Mouse (Mus musculus) frontal cortex, postnatal 10 days (tissue): ENCODE data around the gene Spata7.

Experiments used
- DNase-seq, 2 experiments: peaks; one replicate each; pipeline ENCODE4 v3.0.0; 2022; ENCODE audit warnings: low spot score in 2 of 2, mixed read lengths in 1 of 2

Spata7 gene

GRCm38 (mm10) chr12:98670429-98670828 is 42.5 kb downstream of the Spata7 start:
- no peak for DNase-seq

DNA sequence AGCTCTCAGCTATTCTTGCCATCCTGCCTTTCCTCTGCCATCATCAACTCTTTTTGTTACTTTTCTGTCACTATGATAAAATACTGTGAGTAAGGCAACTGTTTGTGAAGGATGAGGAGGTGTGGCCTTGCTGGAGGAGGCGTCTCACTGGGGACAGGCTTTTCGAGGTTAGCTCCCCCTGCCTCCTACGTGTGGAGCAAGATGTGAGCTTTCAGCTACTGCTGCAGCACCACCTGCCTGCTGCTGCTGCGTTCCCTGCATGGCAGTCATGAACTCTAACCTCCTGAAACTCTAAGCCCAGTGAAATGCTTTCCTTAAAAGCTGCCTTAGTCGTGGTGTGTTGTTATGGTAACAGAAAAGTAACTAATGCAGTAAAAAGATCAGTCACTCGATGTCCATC is 45.9 kb downstream of the Spata7 start:
- no peak for DNase-seq

- peak; percentile 55 to 75 for DNase-seq
Observed at GRCm38 (mm10) chr12:98674627-98675143, 46.7 kb downstream of the Spata7 start.

- no peak for DNase-seq
Observed at GRCm38 (mm10) chr12:98676861-98677260, 48.9 kb downstream of the Spata7 start.

GRCm38 (mm10) chr12:98677336-98677735 is 49.4 kb downstream of the Spata7 start:
- no peak for DNase-seq

GRCm38 (mm10) chr12:98679906-98680305 is 51.9 kb downstream of the Spata7 start:
- DNase-seq = no peak

GRCm38 (mm10) chr12:98682196-98682595 is 54.2 kb downstream of the Spata7 start:
- no peak for DNase-seq

DNA sequence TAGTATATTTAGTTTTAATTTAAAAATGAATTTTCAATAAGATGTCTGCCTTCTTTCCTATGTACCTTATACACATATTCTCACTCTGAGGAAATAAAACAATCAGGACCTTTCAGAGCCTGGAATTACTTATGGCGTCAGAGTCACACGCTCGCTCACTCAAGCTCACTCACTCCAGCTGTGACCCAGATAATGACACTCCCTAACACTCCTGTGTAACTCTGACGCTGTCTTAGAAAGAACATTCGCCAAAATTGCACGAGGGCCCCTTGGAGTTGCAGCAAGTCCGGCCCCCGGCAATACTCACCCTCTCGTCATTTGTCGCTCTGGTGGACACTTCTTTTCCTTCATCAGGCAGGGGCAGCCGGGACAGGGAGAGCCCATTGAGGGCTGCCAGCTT is 55.2 kb downstream of the Spata7 start:
- DNase-seq = no peak

GRCm38 (mm10) chr12:98683574-98683973 is 55.6 kb downstream of the Spata7 start:
- no peak for DNase-seq

DNA sequence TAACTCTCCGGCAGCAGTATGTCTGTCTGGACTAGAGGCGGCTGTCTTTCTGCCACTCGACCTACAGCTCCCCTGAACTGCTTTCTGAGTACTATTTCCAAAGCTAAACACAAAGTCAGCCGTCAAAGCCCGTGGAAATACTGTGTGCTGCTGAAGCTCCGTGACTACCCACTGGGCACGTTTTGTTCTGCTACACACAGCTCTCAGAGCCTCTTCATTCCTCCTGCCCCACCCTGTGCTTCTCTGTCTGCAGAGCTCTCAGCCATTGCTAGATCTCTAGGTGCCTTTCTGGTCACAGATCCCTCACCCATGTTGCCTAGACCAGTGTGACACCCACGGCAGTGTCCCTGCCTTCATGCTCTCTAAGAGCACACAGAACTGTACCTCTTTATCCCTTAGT is 62.3 kb downstream of the Spata7 start:
- no peak for DNase-seq

- no peak for DNase-seq
Observed at GRCm38 (mm10) chr12:98697202-98697601, 69.2 kb downstream of the Spata7 start.

GRCm38 (mm10) chr12:98701564-98701963 is 73.6 kb downstream of the Spata7 start:
- DNase-seq = no peak

DNA sequence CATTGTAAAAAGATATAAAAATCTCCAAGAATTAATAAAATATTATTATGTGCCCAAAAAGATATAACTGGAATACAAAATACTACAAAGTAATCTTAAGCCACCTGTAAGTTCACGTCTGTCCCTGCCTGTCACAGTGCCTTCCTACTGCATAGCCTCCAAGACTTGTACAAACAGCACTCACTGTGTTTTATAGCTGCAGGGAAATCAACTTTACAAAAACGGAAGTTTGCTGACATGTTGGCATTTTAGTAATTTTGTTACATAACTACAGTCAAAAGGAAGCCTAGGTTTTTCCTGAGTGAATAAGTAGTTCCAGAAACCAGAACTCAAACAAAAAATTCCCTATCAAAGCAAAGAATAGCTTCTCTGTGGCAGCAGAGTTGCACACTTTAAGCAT is 75.6 kb downstream of the Spata7 start:
- no peak for DNase-seq

DNA sequence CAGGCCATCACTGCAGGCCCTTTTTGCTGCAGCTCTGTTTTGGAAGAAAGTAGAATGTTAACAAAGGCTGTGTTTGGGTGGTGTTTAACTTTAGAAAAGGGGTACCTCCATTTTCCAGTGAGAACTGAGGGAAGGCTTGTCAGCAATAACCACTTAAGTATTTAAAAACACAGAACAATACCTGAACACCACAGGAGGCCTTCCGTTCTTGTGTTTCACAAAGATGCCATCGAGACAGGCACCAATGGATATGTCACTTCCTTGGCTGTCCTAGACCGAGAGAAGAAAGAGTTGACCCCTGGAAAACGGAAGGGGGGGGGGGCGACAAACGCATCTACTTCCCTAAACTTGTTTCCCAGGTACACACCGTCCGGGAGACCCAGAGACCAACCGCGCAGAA is 76.0 kb downstream of the Spata7 start:
- no peak for DNase-seq

DNA sequence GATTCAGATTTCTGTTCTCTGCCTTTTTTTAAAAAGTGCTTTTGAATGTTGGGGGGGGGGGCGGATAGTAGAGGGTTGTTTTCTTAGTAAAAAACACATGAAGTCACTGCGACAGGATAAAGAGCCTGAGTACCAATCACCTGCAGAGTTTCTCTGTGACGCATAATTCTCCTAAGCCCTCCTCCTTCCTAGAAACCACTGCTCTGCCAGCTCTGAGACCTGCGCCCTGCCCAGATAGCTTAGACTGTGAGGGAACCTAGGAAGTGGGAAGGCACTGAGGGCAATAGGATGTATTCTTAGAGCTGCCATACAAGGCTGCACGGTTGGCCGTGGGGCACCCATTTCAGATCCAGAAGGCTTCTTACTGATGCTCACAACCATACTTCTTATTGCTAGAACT is 84.9 kb downstream of the Spata7 start:
- DNase-seq = no peak

DNA sequence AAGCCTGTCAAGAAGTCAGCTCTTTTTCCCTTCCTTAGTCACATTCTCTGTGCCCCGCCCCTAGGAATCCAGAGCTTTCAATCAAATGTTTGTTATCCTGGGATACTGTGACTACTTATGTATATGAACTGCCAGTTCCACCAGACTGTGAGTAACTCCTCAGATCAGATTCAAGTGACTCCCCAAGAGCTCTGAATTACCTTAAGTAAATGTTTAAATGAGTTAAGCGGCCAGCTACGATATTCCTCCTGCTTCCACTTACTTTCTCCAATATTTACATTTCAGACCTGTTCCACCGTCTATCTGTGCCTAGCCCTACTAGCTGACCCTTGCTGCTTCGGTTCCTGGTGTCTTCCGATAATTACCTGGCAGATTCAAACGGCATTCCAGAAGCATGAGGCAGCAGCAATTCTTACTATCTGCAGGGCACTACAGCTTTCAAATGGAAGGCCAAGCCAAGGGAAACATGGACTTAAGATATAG is 85.7 kb downstream of the Spata7 start:
- DNase-seq = no peak

DNA sequence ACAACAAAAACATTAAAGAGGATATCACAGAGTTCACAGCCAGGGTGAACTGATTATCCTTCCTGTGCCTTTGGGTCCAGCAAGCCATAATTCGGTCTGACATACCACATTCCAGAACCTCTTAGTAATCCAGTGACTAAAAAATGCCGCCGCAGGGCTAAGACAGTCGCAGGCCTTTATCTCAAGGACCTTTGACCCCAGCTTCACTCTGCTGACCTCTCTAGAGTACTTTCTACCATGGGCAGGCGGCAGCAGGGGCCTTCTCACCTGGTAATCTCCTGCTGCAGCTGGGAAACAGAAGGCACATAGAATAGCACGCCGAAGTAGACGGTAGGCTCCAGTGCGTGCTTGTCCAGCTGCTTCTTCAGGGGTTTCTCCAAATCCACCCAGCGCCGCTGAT is 86.8 kb downstream of the Spata7 start:
- DNase-seq = no peak

DNA sequence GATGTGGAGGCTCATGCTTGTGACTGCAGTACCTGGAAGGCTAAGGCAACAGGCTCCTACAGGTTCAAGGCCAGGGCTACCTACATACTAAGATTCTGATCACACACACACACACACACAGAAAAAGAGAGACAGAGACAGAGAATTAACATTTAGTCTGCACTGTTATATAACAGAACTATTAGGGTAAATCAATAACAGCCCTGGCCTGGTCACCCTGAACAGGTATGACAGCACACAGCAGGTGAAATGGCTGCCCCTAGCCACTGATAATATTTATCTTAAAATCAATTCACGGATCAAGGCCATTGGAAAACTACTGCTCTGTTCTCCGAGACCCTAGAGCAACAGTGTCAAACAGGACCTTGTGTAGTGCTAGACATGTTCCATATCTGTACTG is 88.2 kb downstream of the Spata7 start:
- no peak for DNase-seq
